Mouse (Mus musculus) cerebellum, adult 2 months (tissue): Measurements from ENCODE around the gene Dst.

Experiments used
- CTCF ChIP-seq: fragments of 200-500 bp; IDR thresholded peaks from 2 replicates; pipeline ENCODE4 v1.5.1; 2011; ENCODE audit warnings: low read depth, mild to moderate bottlenecking, control low read depth, low read length, moderate library complexity, borderline replicate concordance; ENCODE audit not compliant: insufficient read depth
- POLR2A ChIP-seq: fragments of 200-500 bp; IDR thresholded peaks from 2 replicates; pipeline ENCODE4 v1.6.1; 2011; ENCODE audit warnings: low read length, control low read depth, borderline replicate concordance; ENCODE audit not compliant: insufficient read depth

DNA sequence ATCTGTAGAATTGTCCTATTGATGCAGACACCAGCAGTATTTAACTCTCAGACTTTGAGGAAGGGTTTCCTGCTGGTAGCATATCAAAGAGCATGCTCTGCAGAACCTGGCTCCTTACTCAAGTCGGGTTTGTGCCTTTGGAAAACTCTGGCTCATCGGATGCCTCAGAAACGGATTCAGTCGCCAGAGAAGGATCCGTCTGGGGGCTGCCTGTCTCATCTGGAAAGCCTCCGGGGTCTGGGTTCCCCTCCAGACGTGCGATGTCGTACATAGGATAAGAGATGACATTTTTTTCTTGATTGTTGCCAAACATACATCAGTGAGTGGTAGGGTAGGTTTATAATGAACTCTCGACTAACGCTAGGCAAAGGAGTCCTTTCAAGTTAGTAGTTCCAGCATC lies 361.6 kb downstream of the Dst start:
- TF ChIP-seq POLR2A (no peak), CTCF (no peak)
